Mouse (Mus musculus) heart, postnatal 4 days (tissue): Measurements from ENCODE around the gene Gm4724. TPM values are rescaled to one million over a fixed set of nuclear protein-coding genes. Genes with fewer than 3 reads are reported as not detected.
"Not testable (repeated sequence)": the region's sequence is repeated elsewhere in the genome, so short reads cannot be mapped to it uniquely, and the experiment has no call there.

ENCODE experiments used
- DNase-seq: peaks from one replicate; pipeline ENCODE4 v3.0.0; 2021
- total RNA-seq, 2 experiments: library from RNA; stranded (reverse); gene quantifications; 2 replicates each; pipeline ENCODE4 v1.2.3; 2021

Gm4724 gene
- total RNA-seq = 1 to 10 TPM; 3.4 to 3.9 TPM

- not testable (repeated sequence) for DNase-seq
These were observed at the start of gene Gm4724 for GRCm38 (mm10) chr2:175435707-175436106. TSS of gene Gm4724 (minus strand) at chr2:175435807.

GRCm38 (mm10) chr2:175469685-175470084, 34.1 kb upstream of the Gm4724 start, which contains the start of gene Zfp965:
TSS of gene Zfp965 (plus strand) at chr2:175469985.
- not testable (repeated sequence) for DNase-seq

Other genes starting within 250 kb of the Gm4724 start
- gene Gm14391, start 228.9 kb downstream of the Gm4724 start, total RNA-seq = 10 to 100 TPM; 34.8 to 36.5 TPM
- 1 to 10 TPM in 1 of 2 experiments, not detected in 1; 7.1 TPM for gene Gm14440, start 160.7 kb downstream of the Gm4724 start, total RNA-seq
- 10 to 100 TPM; 18.3 to 19.4 TPM for gene Gm4631, start 97.6 kb downstream of the Gm4724 start, total RNA-seq
- 1 to 10 TPM; 6.6 to 8.8 TPM for gene Zfp968, start 63.4 kb downstream of the Gm4724 start, total RNA-seq
- gene Zfp965, start 34.2 kb upstream of the Gm4724 start, total RNA-seq = 1 to 10 TPM; 3.0 to 4.0 TPM
- gene Gm11007, start 208.2 kb upstream of the Gm4724 start, total RNA-seq = not detected